Mouse (Mus musculus): ENCODE data around the gene Krtap24-1.

- TF ChIP-seq CTCF (conservative IDR thresholded peaks at IDR 0.05; ENCODE audit: low read length) = no peak
- TF ChIP-seq POU5F1 (IDR thresholded peaks at IDR 0.05; ENCODE audit: borderline replicate concordance, low read length) = no peak
- TF ChIP-seq NANOG (IDR thresholded peaks at IDR 0.05; ENCODE audit: borderline replicate concordance, low read length) = no peak
Measured at GRCm38 (mm10) chr16:88647358-88647846, 35.3 kb upstream of the Krtap24-1 start, which contains the start of gene Krtap26-1.
